Mouse (Mus musculus) intestine, embryonic 15.5 days (tissue): ENCODE data around the gene Utf1. TPM values are rescaled to one million over a fixed set of nuclear protein-coding genes. Genes with fewer than 3 reads are reported as not detected.

ENCODE experiments used
- ATAC-seq: fragments of 200-750 bp; cut with Nextera tagmentation; 2 replicates; pipeline ENCODE4 v1.8.0; 2017; ENCODE audit warnings: moderate TSS enrichment, moderate library complexity
- H3K27ac ChIP-seq: fragments of 300-500 bp; sonication (generic); 2 replicates; pipeline ENCODE4 v1.5.1; 2015; ENCODE audit warnings: mild to moderate bottlenecking, inconsistent platforms
- H3K27me3 ChIP-seq: fragments of 300-500 bp; sonication (generic); replicated peaks from 2 replicates; pipeline ENCODE4 v1.6.1; 2015; ENCODE audit warnings: inconsistent platforms
- H3K36me3 ChIP-seq: fragments of 300-500 bp; sonication (generic); 2 replicates; pipeline ENCODE4 v1.6.1; 2015; ENCODE audit warnings: inconsistent platforms
- H3K4me1 ChIP-seq: fragments of 300-500 bp; sonication (generic); replicated peaks from 2 replicates; pipeline ENCODE4 v1.6.1; 2015; ENCODE audit warnings: inconsistent platforms
- H3K4me2 ChIP-seq: fragments of 300-500 bp; sonication (generic); replicated peaks from 2 replicates; pipeline ENCODE4 v1.6.1; 2015; ENCODE audit warnings: mild to moderate bottlenecking, inconsistent platforms
- H3K4me3 ChIP-seq: fragments of 300-500 bp; sonication (generic); replicated peaks from 2 replicates; pipeline ENCODE4 v1.5.1; 2015; ENCODE audit warnings: inconsistent platforms
- H3K9ac ChIP-seq: fragments of 300-500 bp; sonication (generic); 2 replicates; pipeline ENCODE4 v1.6.1; 2015; ENCODE audit warnings: inconsistent platforms
- H3K9me3 ChIP-seq: fragments of 300-500 bp; sonication (generic); 2 replicates; pipeline ENCODE4 v1.6.1; 2016; ENCODE audit warnings: inconsistent platforms
- WGBS: fragments of 180-500 bp; shearing (Covaris S2); methylation state at CpG from one replicate; pipeline ENCODE4 v1.1.7; 2015; 5-methylcytosine and 5-hydroxymethylcytosine counted together
- polyA plus RNA-seq: library from polyadenylated mRNA; unstranded; fragments of >200 nt; fragmentation: Nextera tagmentation; extraction: Ambion mirVana; gene quantifications from 2 replicates; pipeline ENCODE4 v1.2.1, GENCODE M21; 2015

The Utf1 gene
- polyA plus RNA-seq, 1 experiment from 2014 or later: not detected

DNA sequence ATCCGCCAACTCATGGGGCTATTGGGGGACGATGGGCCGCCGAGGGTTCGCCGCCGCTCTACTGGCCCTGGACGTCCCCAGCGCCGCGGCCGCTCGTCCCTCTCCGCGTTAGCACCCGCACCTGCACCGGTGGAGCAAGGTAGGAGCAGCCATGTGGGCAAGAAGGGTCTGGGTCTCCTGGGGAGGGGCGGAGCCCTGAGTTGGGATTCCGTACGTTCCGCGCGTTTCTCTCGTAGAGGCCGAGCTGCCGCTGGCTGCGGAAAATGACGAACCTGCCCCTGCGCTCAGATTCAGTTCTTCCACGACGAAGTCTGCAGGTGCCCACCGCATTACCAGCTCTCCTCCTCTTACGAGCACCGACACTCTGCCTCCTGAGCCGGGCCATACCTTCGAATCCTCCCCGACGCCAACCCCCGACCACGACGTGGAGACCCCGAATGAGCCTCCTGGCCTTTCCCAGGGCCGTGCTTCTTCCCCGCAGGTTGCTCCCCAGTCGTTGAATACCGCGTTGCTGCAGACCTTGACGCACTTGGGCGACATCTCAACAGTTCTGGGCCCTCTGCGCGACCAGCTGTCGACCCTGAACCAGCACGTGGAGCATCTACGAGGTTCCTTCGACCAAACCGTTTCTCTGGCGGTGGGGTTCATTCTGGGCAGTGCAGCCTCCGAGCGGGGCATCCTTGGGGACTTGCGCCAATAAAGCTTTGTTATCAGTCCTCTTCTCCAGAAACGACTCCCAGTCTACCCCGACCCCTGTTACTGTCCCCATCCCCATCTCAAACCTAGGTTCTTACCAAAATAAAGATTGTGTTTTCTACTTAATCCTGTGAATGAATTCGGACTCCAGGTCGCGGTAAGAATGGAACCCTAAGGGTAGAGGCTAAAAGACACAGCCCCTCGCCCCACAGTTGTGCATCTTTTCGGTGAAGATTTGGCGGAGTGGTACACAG is 977 bp downstream of the Utf1 start:
- Histone ChIP-seq H3K36me3 (no peaks in the 10 kb centered on the region), H3K4me3 (peak overlapping the region; percentile 37), H3K27me3 (peaks cover 57% of the 10 kb centered on the region), H3K4me1 (peaks cover 16% of the 10 kb centered on the region), H3K4me2 (peak overlapping the region; percentile 74), H3K9me3 (no peaks in the 10 kb centered on the region), H3K9ac (0 out of 2 replicates have a peak overlapping the region, but pooled peaks have one; percentile 28), H3K27ac (no peak overlapping the region)
- WGBS: 3% methylated on average over 68 of the region's 68 CpGs
- 0 out of 2 replicates have a peak, but pooled peaks have one; percentile 10 for ATAC-seq

DNA sequence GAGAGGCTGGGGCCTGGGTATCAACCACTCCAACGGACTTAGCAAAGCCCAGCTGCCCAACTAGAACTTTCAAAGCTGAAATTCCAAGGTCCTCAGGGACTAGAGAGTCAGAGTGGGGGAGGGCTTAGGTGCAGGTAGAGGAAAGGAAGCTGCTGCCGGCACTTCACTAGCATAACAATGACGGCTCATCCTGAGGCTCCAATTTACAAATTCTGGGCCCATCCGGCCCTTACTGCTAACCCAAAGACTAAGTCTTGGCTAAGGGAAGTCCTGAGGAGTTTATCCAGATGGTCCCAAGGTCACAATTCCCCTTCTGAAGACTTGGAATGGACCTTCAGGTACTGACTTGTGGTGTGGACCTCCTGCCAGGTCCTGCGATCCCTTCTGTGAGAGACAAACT is 1.9 kb downstream of the Utf1 start:
- WGBS: 23% methylated on average over 5 of the region's 5 CpGs
- Histone ChIP-seq H3K4me1 (peaks cover 17% of the 10 kb centered on the region), H3K9me3 (no peaks in the 10 kb centered on the region), H3K4me2 (no peak overlapping the region), H3K4me3 (no peak overlapping the region), H3K36me3 (no peaks in the 10 kb centered on the region), H3K27me3 (peaks cover 57% of the 10 kb centered on the region), H3K9ac (no peak overlapping the region), H3K27ac (no peak overlapping the region)
- no peak for ATAC-seq

DNA sequence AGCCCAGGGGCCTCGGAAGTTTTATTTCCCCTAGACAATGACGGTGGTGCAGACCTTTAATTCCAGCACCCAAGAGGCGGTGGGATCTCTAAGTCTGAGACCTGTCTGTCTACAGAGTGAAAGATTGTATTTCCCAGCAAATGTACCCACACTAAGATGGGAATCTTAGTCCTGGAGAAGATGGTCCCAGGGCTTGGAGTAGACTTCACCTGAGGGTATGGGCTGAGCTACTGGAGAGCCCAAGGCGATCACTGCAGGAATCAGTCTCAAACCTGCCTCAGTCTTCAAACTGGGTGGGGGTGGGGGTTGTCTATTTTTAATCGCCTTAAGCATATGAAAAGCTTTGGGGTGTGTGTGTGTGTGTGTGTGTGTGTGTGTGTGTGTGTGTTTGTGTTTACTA is 2.4 kb downstream of the Utf1 start:
- Histone ChIP-seq H3K27me3 (peaks cover 56% of the 10 kb centered on the region), H3K9me3 (no peaks in the 10 kb centered on the region), H3K9ac (no peak overlapping the region), H3K4me3 (no peak overlapping the region), H3K36me3 (no peaks in the 10 kb centered on the region), H3K4me1 (peaks cover 17% of the 10 kb centered on the region), H3K4me2 (no peak overlapping the region), H3K27ac (no peak overlapping the region)
- 35% methylated on average over 5 of the region's 5 CpGs for WGBS
- no peak for ATAC-seq

DNA sequence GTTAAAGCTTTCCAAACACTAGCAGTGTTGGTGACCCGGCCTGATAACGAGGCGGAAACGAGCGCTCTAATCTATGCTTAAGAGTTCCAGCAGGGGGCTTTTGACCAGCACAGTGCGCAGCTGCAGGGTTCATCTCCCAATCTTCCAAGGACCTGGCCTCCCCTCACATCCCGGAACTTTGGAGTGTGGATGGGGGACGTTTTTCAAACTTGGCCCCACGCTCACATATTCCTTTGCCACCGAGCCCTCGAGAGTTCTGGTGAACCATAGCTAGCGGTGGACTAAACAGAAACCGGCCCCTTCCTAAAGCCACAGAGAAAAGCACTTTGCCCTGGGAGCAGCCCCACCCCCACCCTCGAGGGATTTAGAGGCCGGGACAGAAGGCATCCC is 6.3 kb downstream of the Utf1 start:
- Histone ChIP-seq H3K4me3 (peak overlapping the region; percentile 58), H3K36me3 (no peaks in the 10 kb centered on the region), H3K27me3 (peaks cover 19% of the 10 kb centered on the region), H3K4me1 (peaks cover 3% of the 10 kb centered on the region; the same call in 1 of the 2 replicates), H3K4me2 (peak overlapping the region; percentile 93), H3K9me3 (no peaks in the 10 kb centered on the region), H3K27ac (no peak overlapping the region), H3K9ac (peak overlapping the region; percentile 53)
- ATAC-seq: peak; percentile 86
- WGBS: under 1% methylated on average over 15 of the region's 15 CpGs

DNA sequence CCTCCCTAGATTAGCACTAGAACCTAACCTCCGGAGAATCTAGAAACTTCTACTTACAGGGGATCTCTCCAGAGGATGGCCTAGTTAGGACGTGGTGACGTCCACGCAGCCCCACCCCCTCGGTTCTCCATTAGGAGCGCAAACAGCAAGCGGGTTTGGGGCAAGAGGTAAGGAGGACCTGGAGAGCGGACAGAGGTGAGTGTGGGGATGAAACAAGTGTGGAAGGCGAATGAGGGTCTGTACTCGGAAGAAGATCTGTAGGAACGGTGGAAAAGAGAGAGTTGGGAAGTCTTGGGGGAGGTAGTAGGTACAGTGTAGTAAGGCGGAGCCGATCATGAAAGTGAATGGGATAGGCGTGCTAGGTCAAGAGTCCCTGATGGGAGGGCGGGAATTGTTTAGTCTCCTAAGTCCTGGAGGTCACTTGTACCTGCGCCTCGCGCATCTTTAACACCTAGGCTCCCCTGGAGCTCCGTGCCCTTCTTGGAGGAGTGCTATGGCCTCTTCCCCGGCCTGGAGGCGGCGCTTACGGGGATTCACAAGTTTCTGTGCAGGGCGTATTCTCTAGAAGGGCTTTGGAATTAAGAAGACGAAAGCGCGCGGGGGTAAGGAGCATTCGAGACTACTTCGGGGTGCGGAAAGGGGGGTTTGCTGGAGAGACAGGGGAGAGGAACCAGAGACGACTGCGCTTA is 6.8 kb downstream of the Utf1 start:
- Histone ChIP-seq H3K27ac (0 out of 2 replicates have a peak overlapping the region, but pooled peaks have one; percentile 48), H3K4me2 (peak overlapping the region; percentile 93), H3K9ac (peak overlapping the region; percentile 53), H3K9me3 (no peaks in the 10 kb centered on the region), H3K27me3 (peaks cover 14% of the 10 kb centered on the region), H3K36me3 (no peaks in the 10 kb centered on the region), H3K4me1 (peaks cover 3% of the 10 kb centered on the region; the same call in 1 of the 2 replicates), H3K4me3 (peak overlapping the region; percentile 58)
- WGBS: 1% methylated on average over 33 of the region's 33 CpGs
- peak; percentile 88 for ATAC-seq

DNA sequence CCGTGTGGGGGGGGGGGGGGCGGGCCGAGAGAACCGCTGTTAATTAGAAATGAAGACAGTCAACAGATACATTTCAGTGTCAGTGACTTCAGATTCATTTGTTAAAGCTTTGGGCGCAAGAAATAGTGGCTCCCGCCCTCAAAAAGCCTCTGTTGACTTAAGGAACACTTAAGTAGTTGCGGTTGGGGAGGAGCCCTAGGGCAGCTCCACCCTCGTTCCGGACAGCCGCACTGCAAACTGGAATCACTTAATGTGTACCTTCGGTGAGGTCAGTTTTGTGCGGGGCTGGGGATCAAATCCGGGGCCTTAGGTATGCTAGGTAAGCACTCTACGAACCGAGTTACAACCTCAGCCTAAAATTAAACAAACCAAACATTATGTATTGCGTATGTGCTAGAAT is 7.5 kb downstream of the Utf1 start:
- Histone ChIP-seq H3K9me3 (no peaks in the 10 kb centered on the region), H3K4me3 (peak overlapping the region; percentile 58), H3K4me1 (peaks cover 3% of the 10 kb centered on the region; the same call in 1 of the 2 replicates), H3K27ac (no peak overlapping the region), H3K27me3 (peaks cover 7% of the 10 kb centered on the region), H3K4me2 (peak overlapping the region; percentile 93), H3K9ac (peak overlapping the region; percentile 53), H3K36me3 (no peaks in the 10 kb centered on the region)
- peak; percentile 67 for ATAC-seq
- WGBS: 3% methylated on average over 16 of the region's 16 CpGs

DNA sequence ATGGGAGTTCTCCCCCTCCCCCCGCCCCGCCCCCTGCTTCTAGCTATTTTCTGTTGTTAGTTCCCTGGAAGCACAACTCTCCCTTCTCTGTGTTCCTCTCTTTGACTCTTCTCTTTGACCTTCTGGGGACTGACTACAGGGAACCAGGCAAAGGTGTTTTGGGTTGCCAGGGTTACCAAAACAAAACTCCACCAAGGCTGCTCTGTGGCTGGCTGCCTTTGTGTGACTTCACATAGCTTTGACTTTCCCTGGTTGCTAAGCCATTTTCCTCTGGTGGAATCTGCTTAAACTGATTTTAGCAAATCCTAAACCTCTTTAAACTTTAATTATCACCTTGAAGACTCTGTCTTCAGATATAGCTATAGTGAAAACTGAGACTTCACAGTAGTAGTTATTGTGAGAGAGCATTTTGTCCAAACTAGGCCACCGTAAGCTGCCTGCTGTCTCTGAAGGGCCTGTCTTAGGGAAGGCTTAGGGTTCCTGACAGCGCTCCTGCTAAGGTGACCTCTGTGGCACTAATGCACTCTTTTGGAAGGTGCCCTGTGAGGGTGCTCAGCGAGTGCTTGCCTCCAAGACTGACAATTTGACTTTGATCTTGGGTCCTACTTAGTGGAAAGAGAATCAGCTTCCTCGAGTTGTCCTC is 8.5 kb downstream of the Utf1 start:
- H3K4me2 ChIP-seq: no peak overlapping the region

DNA sequence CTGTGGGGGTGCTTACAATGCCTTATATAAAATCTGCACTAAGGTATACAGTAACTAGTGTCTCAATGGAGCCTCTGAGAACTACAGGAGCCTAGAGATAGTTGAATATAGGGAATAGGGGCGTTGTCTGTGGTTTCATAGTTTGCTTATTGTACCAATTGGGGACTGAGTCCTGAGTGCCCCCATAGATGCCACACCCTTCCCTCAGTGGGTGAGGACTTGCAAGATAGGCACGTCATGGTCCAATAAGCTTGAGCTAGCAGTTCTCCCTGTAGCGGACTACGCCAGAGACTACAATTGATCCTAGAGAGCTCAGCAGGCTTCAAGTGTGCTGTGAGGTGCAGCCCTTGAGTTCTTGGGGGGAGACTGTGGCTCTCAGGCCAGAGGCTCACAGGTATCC is 11.9 kb downstream of the Utf1 start:
- 86% methylated on average over 4 of the region's 4 CpGs for WGBS
- no peak for ATAC-seq

More for the DNA sequence above, 8.5 kb downstream of the Utf1 start:
- H3K9me3 ChIP-seq: no peaks in the 10 kb centered on the region
- H3K9ac ChIP-seq: no peak overlapping the region
- no peaks in the 10 kb centered on the region for H3K36me3 ChIP-seq
- 78% methylated on average over 6 of the region's 6 CpGs for WGBS
- H3K27me3 ChIP-seq: peaks cover under 1% of the 10 kb centered on the region; the same call in 1 of the 2 replicates
- no peak for ATAC-seq
- no peak overlapping the region for H3K4me3 ChIP-seq
- no peak overlapping the region for H3K27ac ChIP-seq
- H3K4me1 ChIP-seq: peaks cover 3% of the 10 kb centered on the region; the same call in 1 of the 2 replicates

DNA sequence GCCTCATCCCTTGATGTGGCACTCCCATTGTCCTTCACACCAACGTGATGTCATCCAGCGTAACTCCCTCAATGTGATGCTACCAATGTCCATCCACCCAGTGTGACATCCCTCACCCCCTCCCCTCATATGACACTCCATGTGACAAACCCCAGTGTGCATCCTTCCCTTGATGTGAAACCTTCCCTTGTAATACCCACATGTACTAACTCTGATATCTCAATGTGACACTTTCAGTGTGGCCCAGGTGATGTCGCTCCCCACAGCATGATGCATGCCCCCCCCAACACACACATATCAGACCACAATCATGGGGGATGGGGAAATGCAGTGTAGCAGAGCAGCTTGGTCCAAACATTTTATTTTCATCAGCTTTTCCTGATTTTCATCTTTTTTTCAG is 13.1 kb downstream of the Utf1 start:
- no peak overlapping the region for H3K9ac ChIP-seq
- WGBS: 72% methylated on average over 3 of the region's 3 CpGs
- H3K27ac ChIP-seq: no peak overlapping the region
- no peak for ATAC-seq
- no peaks in the 10 kb centered on the region; the same call in 1 of the 2 replicates for H3K27me3 ChIP-seq
- no peaks in the 10 kb centered on the region for H3K4me1 ChIP-seq
- no peaks in the 10 kb centered on the region for H3K9me3 ChIP-seq
- H3K4me2 ChIP-seq: no peak overlapping the region
- H3K4me3 ChIP-seq: no peak overlapping the region
- H3K36me3 ChIP-seq: no peaks in the 10 kb centered on the region

More for the DNA sequence above, 11.9 kb downstream of the Utf1 start:
- no peaks in the 10 kb centered on the region for H3K36me3 ChIP-seq
- no peak overlapping the region for H3K9ac ChIP-seq
- no peak overlapping the region for H3K4me3 ChIP-seq
- no peaks in the 10 kb centered on the region for H3K27me3 ChIP-seq
- H3K4me2 ChIP-seq: no peak overlapping the region
- H3K27ac ChIP-seq: no peak overlapping the region
- no peaks in the 10 kb centered on the region for H3K4me1 ChIP-seq
- H3K9me3 ChIP-seq: no peaks in the 10 kb centered on the region

DNA sequence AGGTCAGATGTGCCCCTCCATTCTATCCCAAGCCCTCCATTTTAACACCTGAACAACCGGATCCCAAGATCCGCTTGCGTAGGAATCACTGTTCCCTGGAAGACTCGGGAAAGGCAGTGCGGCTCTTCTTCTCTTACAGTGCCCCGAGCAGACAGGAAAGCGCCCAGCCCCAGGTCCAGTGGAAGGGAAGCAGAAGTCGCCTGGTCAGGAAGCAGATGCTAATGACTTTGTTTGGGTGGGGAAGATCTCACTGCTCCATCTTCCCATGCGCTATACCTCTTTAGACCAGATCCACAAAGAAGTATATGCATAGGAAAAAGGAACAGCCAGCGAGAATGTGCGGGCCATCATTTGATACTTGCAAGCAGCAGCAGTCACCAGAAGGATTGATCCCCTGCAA is 13.8 kb downstream of the Utf1 start:
- no peaks in the 10 kb centered on the region for H3K36me3 ChIP-seq
- H3K27ac ChIP-seq: no peak overlapping the region
- no peak overlapping the region for H3K9ac ChIP-seq
- H3K4me2 ChIP-seq: no peak overlapping the region
- peaks cover 3% of the 10 kb centered on the region; the same call in 1 of the 2 replicates for H3K27me3 ChIP-seq
- H3K4me1 ChIP-seq: no peaks in the 10 kb centered on the region
- no peaks in the 10 kb centered on the region for H3K9me3 ChIP-seq
- ATAC-seq: no peak
- H3K4me3 ChIP-seq: no peak overlapping the region
- 56% methylated on average over 11 of the region's 11 CpGs for WGBS

DNA sequence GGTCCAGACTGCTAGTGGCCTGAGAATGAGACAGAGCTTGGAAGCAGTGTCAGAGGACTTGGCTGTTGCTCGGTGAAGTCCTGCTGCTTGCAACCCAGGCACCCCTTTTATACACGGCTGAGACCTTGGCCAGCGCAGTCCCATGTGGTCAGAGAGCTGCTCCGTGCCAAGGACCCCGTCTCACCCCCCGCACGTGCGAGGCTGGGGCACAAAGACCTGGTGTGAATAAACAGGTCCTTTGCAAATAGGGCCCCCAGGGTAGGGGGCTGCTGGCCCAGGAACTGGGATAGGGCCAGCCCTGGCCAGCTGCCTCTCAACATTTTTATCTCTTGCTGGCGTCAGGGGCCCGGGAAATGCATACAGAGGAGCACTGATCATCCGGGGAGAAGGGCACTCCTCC is 14.4 kb downstream of the Utf1 start:
- H3K27me3 ChIP-seq: peaks cover 3% of the 10 kb centered on the region; the same call in 1 of the 2 replicates
- no peak overlapping the region for H3K27ac ChIP-seq
- no peak for ATAC-seq
- H3K4me2 ChIP-seq: no peak overlapping the region
- no peak overlapping the region for H3K4me3 ChIP-seq
- no peak overlapping the region for H3K9ac ChIP-seq
- no peaks in the 10 kb centered on the region for H3K9me3 ChIP-seq
- H3K36me3 ChIP-seq: no peaks in the 10 kb centered on the region
- H3K4me1 ChIP-seq: no peaks in the 10 kb centered on the region
- 17% methylated on average over 11 of the region's 11 CpGs for WGBS

DNA sequence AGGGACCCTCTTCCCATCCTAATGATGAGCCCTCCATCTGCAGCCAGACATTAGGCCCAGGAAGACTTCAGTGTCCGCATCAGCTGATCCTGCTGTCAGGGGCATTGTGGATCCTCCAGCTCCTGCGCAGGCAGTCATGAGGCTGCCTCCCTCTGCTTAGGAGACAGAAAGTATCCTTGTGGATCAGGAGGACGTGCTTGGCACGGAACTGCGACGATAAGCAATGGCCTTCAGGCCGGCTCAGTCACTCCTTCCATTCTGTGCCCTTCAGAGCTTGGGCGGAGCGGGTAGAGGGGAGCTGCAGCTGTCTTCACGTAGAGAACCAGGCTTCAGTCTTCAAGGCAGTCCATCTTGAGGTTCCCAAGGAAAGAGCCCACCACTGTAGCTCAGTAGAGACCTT is 17.6 kb downstream of the Utf1 start:
- Histone ChIP-seq H3K4me2 (no peak overlapping the region), H3K27ac (no peak overlapping the region), H3K9me3 (no peaks in the 10 kb centered on the region), H3K36me3 (no peaks in the 10 kb centered on the region), H3K27me3 (peaks cover 3% of the 10 kb centered on the region; the same call in 1 of the 2 replicates), H3K4me3 (no peak overlapping the region), H3K9ac (no peak overlapping the region), H3K4me1 (no peaks in the 10 kb centered on the region)
- 85% methylated on average over 10 of the region's 10 CpGs for WGBS
- no peak for ATAC-seq
